Mouse (Mus musculus) small intestine, adult 2 months (tissue): ENCODE data around the gene Sass6.

Experiments
- CTCF ChIP-seq: fragments of 200-500 bp; IDR thresholded peaks from 2 replicates; pipeline ENCODE4 v1.5.1; 2012; ENCODE audit warnings: low read depth, mild to moderate bottlenecking, control low read depth, inconsistent platforms, low read length, moderate library complexity, mixed read lengths; ENCODE audit not compliant: insufficient replicate concordance, insufficient read length; ENCODE audit errors: extremely low read depth
- POLR2A ChIP-seq: fragments of 200-500 bp; IDR thresholded peaks from 2 replicates; pipeline ENCODE4 v1.6.1; 2012; ENCODE audit warnings: low read depth, mild to moderate bottlenecking, control low read depth, inconsistent platforms, low read length, moderate library complexity

DNA sequence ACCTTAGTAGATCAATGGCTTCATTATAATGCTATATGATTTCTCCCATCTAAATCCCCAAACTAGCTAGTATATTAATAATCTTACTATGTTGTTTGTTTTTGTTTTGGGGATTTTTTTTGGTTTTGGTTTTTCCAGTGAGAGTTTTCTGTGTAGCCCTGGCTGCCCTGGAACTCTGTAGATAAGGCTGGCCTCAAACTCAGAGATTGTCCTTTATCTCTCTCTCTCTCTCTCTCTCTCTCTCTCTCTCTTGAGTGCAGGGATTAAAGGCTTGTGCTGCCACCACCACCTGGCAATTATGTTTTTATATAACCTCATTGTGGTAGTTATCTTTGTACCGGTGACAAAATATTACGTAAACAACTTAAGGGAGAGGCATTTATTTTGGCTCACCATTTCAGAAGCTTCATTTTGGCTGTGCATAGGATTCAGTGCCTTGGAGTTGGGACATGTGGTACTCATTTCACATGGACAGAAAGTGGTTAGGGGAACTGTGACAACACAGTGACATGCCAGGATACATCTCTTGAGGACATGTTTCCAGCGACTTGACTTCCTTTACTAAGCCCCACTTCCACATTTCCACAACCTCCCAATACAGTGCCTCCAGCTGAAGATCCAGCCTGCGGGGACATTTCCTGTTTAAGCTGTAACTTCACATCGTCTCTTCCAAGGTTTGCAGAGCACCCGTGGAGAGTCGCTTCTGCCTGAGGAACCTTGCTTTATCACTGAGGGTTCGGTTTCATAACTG is 20.7 kb downstream of the Sass6 start:
- TF ChIP-seq CTCF, result no peak
- TF ChIP-seq POLR2A, result no peak
